27 mouse cellular contexts compared by ENCODE assay signal in genomic region chr8:3266686-3267448, GRCm38 (mm10). TPM values are rescaled to one million over a fixed set of nuclear protein-coding genes. Genes with fewer than 3 reads are reported as not detected.
DNase-seq lines count a peak whose midpoint lies in the region; ATAC-seq and TF ChIP-seq lines count a peak whose summit lies in the region.
"Had no signal": no experiment of that assay in that cellular context is flagged by ENCODE, and none has a peak within 500 bp of the region (broad histone marks: within the 10 kb centered on the region; RNA-seq: fewer than 3 reads in every experiment).

No protein-coding gene starts in this region.

- H3K9ac ChIP-seq in liver, embryonic 13.5 days: no peak overlapping the region
- H3K9ac ChIP-seq in hindbrain, embryonic 12.5 days: no peak overlapping the region
- H3K9ac ChIP-seq: hindbrain, embryonic 13.5 days; kidney, embryonic 15.5 days; neural tube, embryonic 15.5 days; stomach, embryonic 15.5 days had no signal

- intact Hi-C loops in gastrocnemius, adult 2 months (cut with DNase I): no loop called here
- intact Hi-C loops in gastrocnemius, postnatal 14 days (cut with DNase I; ENCODE audit: low total_unique reads): no loop called here

- peaks cover 15% of the 10 kb centered on the region for H3K36me3 ChIP-seq in embryonic facial prominence, embryonic 10.5 days (replicated peaks)
- no peaks in the 10 kb centered on the region for H3K36me3 ChIP-seq in liver, embryonic 13.5 days
- peaks cover 7% of the 10 kb centered on the region for H3K36me3 ChIP-seq in hindbrain, embryonic 12.5 days
- H3K36me3 ChIP-seq: neural tube, embryonic 15.5 days; stomach, embryonic 15.5 days had no signal

- peak; percentile 35 for ATAC-seq in liver, embryonic 13.5 days (ENCODE audit: low read depth)
- peak; percentile 16 for ATAC-seq in megakaryocyte progenitor cell, adult 5-6 weeks (replicated peaks; ENCODE audit: poor library complexity)
- no peak for ATAC-seq in hindbrain, embryonic 12.5 days (ENCODE audit: low FRiP score)
- ATAC-seq: forebrain, embryonic 16.5 days had no signal

- DNase-seq in gastrocnemius, adult 2 months: peak; percentile 51
- DNase-seq in gastrocnemius, postnatal 14 days: no peak
- peak; percentile 10 for DNase-seq in embryonic facial prominence, embryonic 10.5 days (ENCODE audit: low spot score)
- DNase-seq in liver, embryonic 13.5 days: no peak
- DNase-seq in spleen, postnatal 10 days (ENCODE audit: low spot score in 2 of 2): no peak
- DNase-seq in T-cell, adult 2 months (ENCODE audit: low spot score): no peak
- DNase-seq: adrenal gland, postnatal 14 days; cerebellum, adult 11-12 months; cerebellum, adult 9-11 months; heart, adult 11 months; heart, postnatal 36 days; kidney, adult 11 months; kidney, postnatal 25 days; lung, postnatal 36 days; midbrain, embryonic 14.5 days; right cerebral cortex, adult 18-20 months; right cerebral cortex, postnatal 4 days had no signal

- H3K4me1 ChIP-seq in embryonic facial prominence, embryonic 10.5 days: peaks cover 7% of the 10 kb centered on the region; the same call in 1 of the 2 replicates
- H3K4me1 ChIP-seq in liver, embryonic 13.5 days (replicated peaks): peaks cover 40% of the 10 kb centered on the region
- no peaks in the 10 kb centered on the region for H3K4me1 ChIP-seq in hindbrain, embryonic 12.5 days
- H3K4me1 ChIP-seq: stomach, embryonic 15.5 days had no signal

- no peak overlapping the region for H3K4me3 ChIP-seq in gastrocnemius, adult 2 months
- no peak overlapping the region for H3K4me3 ChIP-seq in embryonic facial prominence, embryonic 10.5 days
- no peak overlapping the region for H3K4me3 ChIP-seq in liver, embryonic 13.5 days (replicated peaks)
- H3K4me3 ChIP-seq in hindbrain, embryonic 12.5 days: no peak overlapping the region
- H3K4me3 ChIP-seq: hindbrain, embryonic 13.5 days; kidney, embryonic 15.5 days; megakaryocyte, embryonic 14.5 days; neural tube, embryonic 15.5 days; stomach, embryonic 15.5 days had no signal

- H3K27ac ChIP-seq in gastrocnemius, adult 2 months: no peak overlapping the region; the same call in 1 of the 2 replicates
- no peak overlapping the region for H3K27ac ChIP-seq in embryonic facial prominence, embryonic 10.5 days (replicated peaks)
- no peak overlapping the region for H3K27ac ChIP-seq in liver, embryonic 13.5 days
- H3K27ac ChIP-seq in hindbrain, embryonic 12.5 days: no peak overlapping the region
- H3K27ac ChIP-seq: hindbrain, embryonic 13.5 days; kidney, embryonic 15.5 days; neural tube, embryonic 15.5 days; stomach, embryonic 15.5 days had no signal

- H3K4me2 ChIP-seq in liver, embryonic 13.5 days: no peak overlapping the region
- no peak overlapping the region for H3K4me2 ChIP-seq in hindbrain, embryonic 12.5 days (replicated peaks)
- H3K4me2 ChIP-seq: heart, embryonic 11.5 days; hindbrain, embryonic 13.5 days; kidney, embryonic 15.5 days; neural tube, embryonic 15.5 days; stomach, embryonic 15.5 days had no signal

- WGBS in embryonic facial prominence, embryonic 10.5 days: 56% methylated on average over 6 of the region's 6 CpGs
- WGBS in liver, embryonic 13.5 days (ENCODE audit: insufficient replicate concordance): 59% methylated on average over 6 of the region's 6 CpGs
- WGBS in hindbrain, embryonic 12.5 days: 73% methylated on average over 6 of the region's 6 CpGs

- TF ChIP-seq CTCF in gastrocnemius, adult 2 months (IDR thresholded peaks at IDR 0.05): no peak

- no peaks in the 10 kb centered on the region for H3K27me3 ChIP-seq in embryonic facial prominence, embryonic 10.5 days (replicated peaks; ENCODE audit: low read depth, poor library complexity, severe bottlenecking)
- H3K27me3 ChIP-seq in liver, embryonic 13.5 days: no peaks in the 10 kb centered on the region
- H3K27me3 ChIP-seq in hindbrain, embryonic 12.5 days: no peaks in the 10 kb centered on the region
- H3K27me3 ChIP-seq: CH12.LX; hindbrain, embryonic 13.5 days; kidney, embryonic 15.5 days; megakaryocyte, embryonic 14.5 days; neural tube, embryonic 15.5 days; stomach, embryonic 15.5 days had no signal

- H3K9me3 ChIP-seq in embryonic facial prominence, embryonic 10.5 days: 0 out of 2 replicates have a peak, but pooled peaks cover 3% of the 10 kb centered on the region
- no peaks in the 10 kb centered on the region for H3K9me3 ChIP-seq in liver, embryonic 13.5 days (replicated peaks)
- H3K9me3 ChIP-seq in hindbrain, embryonic 12.5 days (replicated peaks): no peaks in the 10 kb centered on the region
- H3K9me3 ChIP-seq: hindbrain, embryonic 13.5 days; kidney, embryonic 15.5 days; megakaryocyte, embryonic 14.5 days; neural tube, embryonic 15.5 days; stomach, embryonic 15.5 days had no signal

RNA-seq across cellular contexts. Expression of gene Insr, which starts 12.6 kb away (rescaled TPM):
- total RNA-seq in gastrocnemius, adult 2 months (2021): 10 to 100 TPM; 54.4 to 63.5 TPM
- 10 to 100 TPM; 40.4 to 41.4 TPM for total RNA-seq in gastrocnemius, postnatal 14 days (2021)
- polyA plus RNA-seq in embryonic facial prominence, embryonic 10.5 days (2016; fragmentation: Nextera tagmentation; extraction: Ambion mirVana): 24.3 and 26.1 TPM in 2 replicates
- polyA plus RNA-seq in liver, embryonic 13.5 days (2015; fragmentation: Nextera tagmentation; extraction: Ambion mirVana): 12.8 and 13.2 TPM in 2 replicates
- 15.9 and 21.0 TPM in 2 replicates for total RNA-seq in megakaryocyte progenitor cell, adult 5-6 weeks (2015)
- 9.7 and 10.3 TPM in 2 replicates for total RNA-seq in megakaryocyte progenitor cell, adult 5-6 weeks (2017)
- 49.0 and 51.7 TPM in 2 replicates for polyA plus RNA-seq in hindbrain, embryonic 12.5 days (2016; fragmentation: Nextera tagmentation; extraction: Ambion mirVana)

Comparison
In these comparisons a context has a peak if more than half of its experiments do, and no peak if none do; other contexts are left out.
1. DNase-seq: peak in gastrocnemius, adult 2 months (single experiment) and embryonic facial prominence, embryonic 10.5 days (single experiment); none in gastrocnemius, postnatal 14 days (single experiment), liver, embryonic 13.5 days (single experiment), spleen, postnatal 10 days (0 of 2) and T-cell, adult 2 months (single experiment).